Mouse (Mus musculus) left cerebral cortex, postnatal 36 days (tissue): ENCODE measurements around the gene Gm5796. TPM values are rescaled to one million over a fixed set of nuclear protein-coding genes. Genes with fewer than 3 reads are reported as not detected.
"Not testable (repeated sequence)": the region's sequence is repeated elsewhere in the genome, so short reads cannot be mapped to it uniquely, and the experiment has no call there.

Source experiments
- DNase-seq, 2 experiments: peaks; one replicate each; pipeline ENCODE4 v3.0.0; 2021 to 2022; ENCODE audit warnings: low spot score in 2 of 2, mixed read lengths in 1 of 2
- intact Hi-C: fragments of 180-260 bp; cut with DNase I; formaldehyde crosslinking; loops from one replicate; pipeline ENCODE4 v1.15.1; 2025
- total RNA-seq, 2 experiments: library from RNA; stranded (reverse); gene quantifications; 2 replicates each; pipeline ENCODE4 v1.2.3; 2021

Gene Gm5796
- total RNA-seq = 1 to 10 TPM; 1.8 to 2.5 TPM

DNA sequence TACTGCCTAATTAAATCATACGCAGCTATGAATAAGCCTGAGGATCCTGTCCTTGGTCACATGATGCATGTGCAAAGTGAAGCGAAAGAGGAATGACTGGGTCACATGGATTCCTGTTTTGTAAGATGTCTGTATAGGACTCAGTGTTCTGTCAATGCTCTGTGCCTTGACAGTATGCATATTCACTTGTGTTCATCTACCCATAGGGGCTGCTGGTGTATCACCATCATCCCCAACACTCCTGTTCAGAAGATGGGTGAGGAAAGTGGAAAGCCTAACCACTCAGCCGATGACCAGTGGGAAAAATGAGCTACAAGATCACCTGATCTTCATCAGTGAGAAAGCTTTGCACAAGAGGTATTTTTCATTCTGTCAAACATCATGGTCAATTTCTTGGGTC, at the start of gene Gm5796:
Gm5796 (plus strand) TSS at position 301 of the 400 bp plus-strand sequence.
- DNase-seq, intact Hi-C loops: not testable (repeated sequence)

GRCm38 (mm10) chr14:3998094-3998493, 25.6 kb upstream of the Gm5796 start, which contains the start of gene Gm3099:
Gene Gm3099 (plus strand): TSS chr14:3998394.
- DNase-seq, intact Hi-C loops: not testable (repeated sequence)

DNA sequence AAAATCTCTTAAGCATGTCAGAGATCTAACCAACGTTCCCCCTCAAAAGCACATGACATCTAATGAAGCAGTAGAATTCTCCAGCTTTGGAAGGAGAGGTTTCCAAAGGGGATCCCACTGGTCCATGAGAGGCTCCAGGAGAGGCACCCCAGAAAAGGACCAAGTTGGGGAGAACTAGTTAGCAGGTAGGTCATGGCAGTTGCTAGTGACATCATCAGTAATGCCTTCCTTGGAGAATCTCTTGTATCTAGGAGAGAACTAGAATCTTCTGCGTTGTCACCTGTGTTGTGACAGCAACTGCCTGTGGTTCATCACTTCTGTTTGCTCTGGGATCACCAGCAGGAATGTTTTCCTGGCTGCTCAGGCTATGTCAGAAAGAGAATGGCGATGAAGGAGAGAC, 60.1 kb downstream of the Gm5796 start, which contains the start of gene Gm3115:
Gm3115 (plus strand) TSS at position 301 of the 400 bp plus-strand sequence.
- DNase-seq, intact Hi-C loops: not testable (repeated sequence)

Other genes starting within 250 kb of the Gm5796 start
- gene Gm3002, start 213.9 kb upstream of the Gm5796 start, total RNA-seq = under 1 TPM in 1 of 2 experiments, not detected in 1; 0.93 TPM
- not detected for gene Gm3033, start 177.7 kb upstream of the Gm5796 start, total RNA-seq
- gene Gm2916, start 139.8 kb upstream of the Gm5796 start, total RNA-seq = not detected
- gene Gm3029, start 92.2 kb upstream of the Gm5796 start, total RNA-seq = not detected
- under 1 TPM in 1 of 2 experiments, not detected in 1; 0.29 TPM for gene Gm3095, start 60.4 kb upstream of the Gm5796 start, total RNA-seq
- not detected for gene Gm3099, start 25.5 kb upstream of the Gm5796 start, total RNA-seq
- gene Gm3115, start 60.2 kb downstream of the Gm5796 start, total RNA-seq = under 1 TPM; 0.27 to 0.41 TPM
- gene Gm8108, start 86.6 kb downstream of the Gm5796 start, total RNA-seq = 1 to 10 TPM; 2.4 to 3.7 TPM
- not detected for gene Gm3127, start 141.1 kb downstream of the Gm5796 start, total RNA-seq
- 1 to 10 TPM in 1 of 2 experiments, under 1 TPM in 1; 0.99 to 1.2 TPM for gene Gm2974, start 158.6 kb downstream of the Gm5796 start, total RNA-seq
- gene Gm3138, start 225.7 kb downstream of the Gm5796 start, total RNA-seq = not detected